Mouse (Mus musculus) erythroblast, embryonic 14.5 days (primary cell): ENCODE results near the gene Dbx1. TPM values are rescaled to one million over a fixed set of nuclear protein-coding genes. Genes with fewer than 3 reads are reported as not detected.

Experiments
- H3K27me3 ChIP-seq: 2 replicates; pipeline ENCODE4 v1.6.1; 2012; ENCODE audit warnings: inconsistent platforms; ENCODE audit not compliant: control insufficient read depth
- H3K36me3 ChIP-seq: 2 replicates; pipeline ENCODE4 v1.6.1; 2012; ENCODE audit warnings: mild to moderate bottlenecking, inconsistent platforms; ENCODE audit not compliant: control insufficient read depth
- H3K4me1 ChIP-seq: 2 replicates; pipeline ENCODE4 v1.6.1; 2012; ENCODE audit warnings: inconsistent platforms; ENCODE audit not compliant: control insufficient read depth
- H3K4me3 ChIP-seq: replicated peaks from 2 replicates; pipeline ENCODE3; 2012; ENCODE audit warnings: moderate library complexity, mild to moderate bottlenecking, inconsistent platforms
- H3K9me3 ChIP-seq: 2 replicates; pipeline ENCODE4 v1.6.1; 2012; ENCODE audit warnings: low read length, inconsistent platforms, mixed read lengths; ENCODE audit not compliant: control insufficient read depth
- GATA1 ChIP-seq: IDR thresholded peaks from 2 replicates; pipeline ENCODE4 v1.6.1; 2012; ENCODE audit warnings: low read length, inconsistent platforms, mixed read lengths
- TAL1 ChIP-seq: IDR thresholded peaks from 3 replicates; pipeline ENCODE4 v1.6.1; 2012; ENCODE audit warnings: low read length, inconsistent platforms, mixed read lengths
- polyA plus RNA-seq: library from polyadenylated mRNA; stranded (reverse); fragments of >175 nt; gene quantifications from 2 replicates; pipeline ENCODE4 v1.2.3, GENCODE M21; 2012

The Dbx1 gene
- polyA plus RNA-seq = not detected in 2 replicates

GRCm38 (mm10) chr7:49636491-49637115 is at the start of gene Dbx1:
TSS of gene Dbx1 (minus strand) at chr7:49636849.
- Histone ChIP-seq H3K36me3 (no peaks in the 10 kb centered on the region), H3K27me3 (peaks cover 95% of the 10 kb centered on the region), H3K4me1 (no peaks in the 10 kb centered on the region), H3K4me3 (no peak within 1 kb of the TSS), H3K9me3 (peaks cover 3% of the 10 kb centered on the region; the same call in 1 of the 2 replicates)
- TF ChIP-seq TAL1 (no peak), GATA1 (no peak)

GRCm38 (mm10) chr7:49678826-49679377 is 42.3 kb upstream of the Dbx1 start:
- Histone ChIP-seq H3K4me1 (no peaks in the 10 kb centered on the region), H3K4me3 (no peak overlapping the region), H3K36me3 (no peaks in the 10 kb centered on the region), H3K27me3 (peaks cover 49% of the 10 kb centered on the region), H3K9me3 (no peaks in the 10 kb centered on the region)
- TF ChIP-seq TAL1 (no peak), GATA1 (no peak)

- no peak overlapping the region for H3K4me3 ChIP-seq
- peaks cover 49% of the 10 kb centered on the region for H3K27me3 ChIP-seq
- no peak for TF ChIP-seq TAL1
- TF ChIP-seq GATA1 = no peak
- H3K36me3 ChIP-seq = no peaks in the 10 kb centered on the region
- H3K9me3 ChIP-seq = no peaks in the 10 kb centered on the region
- no peaks in the 10 kb centered on the region for H3K4me1 ChIP-seq
These were observed 41.6 kb upstream of the Dbx1 start for GRCm38 (mm10) chr7:49678100-49678825.

GRCm38 (mm10) chr7:49677166-49677565 is 40.5 kb upstream of the Dbx1 start:
- H3K4me1 ChIP-seq = no peaks in the 10 kb centered on the region
- no peak for TF ChIP-seq GATA1
- TF ChIP-seq TAL1 = no peak
- peaks cover 49% of the 10 kb centered on the region for H3K27me3 ChIP-seq
- H3K4me3 ChIP-seq = no peak overlapping the region
- no peaks in the 10 kb centered on the region for H3K9me3 ChIP-seq
- H3K36me3 ChIP-seq = no peaks in the 10 kb centered on the region

GRCm38 (mm10) chr7:49676627-49677026 is 40.0 kb upstream of the Dbx1 start:
- Histone ChIP-seq H3K36me3 (no peaks in the 10 kb centered on the region), H3K4me3 (no peak overlapping the region), H3K9me3 (no peaks in the 10 kb centered on the region), H3K4me1 (no peaks in the 10 kb centered on the region), H3K27me3 (peaks cover 49% of the 10 kb centered on the region)
- no peak for TF ChIP-seq TAL1
- TF ChIP-seq GATA1 = no peak

GRCm38 (mm10) chr7:49668260-49668857 is 31.7 kb upstream of the Dbx1 start:
- no peak for TF ChIP-seq TAL1
- TF ChIP-seq GATA1 = no peak
- Histone ChIP-seq H3K9me3 (no peaks in the 10 kb centered on the region), H3K27me3 (peaks cover 2% of the 10 kb centered on the region; the same call in 1 of the 2 replicates), H3K36me3 (no peaks in the 10 kb centered on the region), H3K4me3 (no peak overlapping the region), H3K4me1 (no peaks in the 10 kb centered on the region)

- Histone ChIP-seq H3K4me1 (no peaks in the 10 kb centered on the region), H3K4me3 (no peak overlapping the region), H3K36me3 (no peaks in the 10 kb centered on the region), H3K9me3 (no peaks in the 10 kb centered on the region), H3K27me3 (peaks cover 15% of the 10 kb centered on the region)
- TF ChIP-seq TAL1 = no peak
These were observed 26.9 kb upstream of the Dbx1 start for GRCm38 (mm10) chr7:49663575-49663974.

- no peak for TF ChIP-seq TAL1
- TF ChIP-seq GATA1 = no peak
- H3K36me3 ChIP-seq = no peaks in the 10 kb centered on the region
- no peaks in the 10 kb centered on the region for H3K4me1 ChIP-seq
- H3K9me3 ChIP-seq = no peaks in the 10 kb centered on the region
- no peak overlapping the region for H3K4me3 ChIP-seq
- H3K27me3 ChIP-seq = peaks cover 15% of the 10 kb centered on the region
These were observed 25.9 kb upstream of the Dbx1 start for GRCm38 (mm10) chr7:49662492-49663026.

GRCm38 (mm10) chr7:49661811-49662491 is 25.3 kb upstream of the Dbx1 start:
- Histone ChIP-seq H3K36me3 (no peaks in the 10 kb centered on the region), H3K9me3 (no peaks in the 10 kb centered on the region), H3K4me3 (no peak overlapping the region), H3K27me3 (peaks cover 15% of the 10 kb centered on the region), H3K4me1 (no peaks in the 10 kb centered on the region)
- TF ChIP-seq GATA1 = no peak
- no peak for TF ChIP-seq TAL1
